Mouse (Mus musculus): ENCODE measurements at regions not wholly inside any gene's neighbourhood (a gene's known extent, or its start where the extent isn't known, plus 50 kb on each side); places are given as distances from the start of the nearest gene placed in this dataset.

GRCm38 (mm10) chr9:101501706-101502465 is 250.3 kb upstream of the Ppp2r3a start:
- no peak for TF ChIP-seq CTCF (IDR thresholded peaks at IDR 0.05; ENCODE audit: low read depth)
- no peak for TF ChIP-seq EP300 (IDR thresholded peaks at IDR 0.05; ENCODE audit: low read depth)
- Histone ChIP-seq H3K9me3 (replicated peaks; ENCODE audit: control insufficient read depth, low read length) (no peaks in the 10 kb centered on the region), H3K9ac (replicated peaks; ENCODE audit: low read depth, low read length) (no peak overlapping the region), H3K36me3 (replicated peaks; ENCODE audit: control insufficient read depth, insufficient read depth, low read length) (no peaks in the 10 kb centered on the region), H3K27ac (ENCODE audit: low read depth) (no peak overlapping the region), H3K4me1 (ENCODE audit: control insufficient read depth, insufficient read depth) (no peaks in the 10 kb centered on the region), H3K4me2 (ENCODE audit: low read depth, low read length) (no peak overlapping the region), H3K4me3 (ENCODE audit: low read depth, low read length) (no peak overlapping the region), H3K27me3 (ENCODE audit: control insufficient read depth, insufficient read depth, low read length) (no peaks in the 10 kb centered on the region)
- DNase-seq (ENCODE audit: low spot score) = no peak
- 33% methylated on average over 16 of the region's 16 CpGs for WGBS
- no peak for ATAC-seq (ENCODE audit: insufficient read depth, low read depth)

GRCm38 (mm10) chr9:101501036-101501435 is 249.4 kb upstream of the Ppp2r3a start:
- Histone ChIP-seq H3K9me3 (replicated peaks; ENCODE audit: control insufficient read depth, low read length) (no peaks in the 10 kb centered on the region), H3K27me3 (ENCODE audit: control insufficient read depth, insufficient read depth, low read length) (no peaks in the 10 kb centered on the region), H3K4me2 (ENCODE audit: low read depth, low read length) (no peak overlapping the region), H3K9ac (replicated peaks; ENCODE audit: low read depth, low read length) (no peak overlapping the region), H3K36me3 (replicated peaks; ENCODE audit: control insufficient read depth, insufficient read depth, low read length) (no peaks in the 10 kb centered on the region), H3K27ac (ENCODE audit: low read depth) (no peak overlapping the region), H3K4me3 (ENCODE audit: low read depth, low read length) (no peak overlapping the region), H3K4me1 (ENCODE audit: control insufficient read depth, insufficient read depth) (no peaks in the 10 kb centered on the region)
- ATAC-seq (ENCODE audit: insufficient read depth, low read depth) (no peak), DNase-seq (ENCODE audit: low spot score) (no peak)
- no peak for TF ChIP-seq EP300 (IDR thresholded peaks at IDR 0.05; ENCODE audit: low read depth)
- no peak for TF ChIP-seq CTCF (IDR thresholded peaks at IDR 0.05; ENCODE audit: low read depth)
- 87% methylated on average over 3 of the region's 3 CpGs for WGBS

- H3K4me1 ChIP-seq (ENCODE audit: control insufficient read depth, insufficient read depth) = no peaks in the 10 kb centered on the region
- WGBS = 82% methylated on average over 5 of the region's 5 CpGs
- no peak for TF ChIP-seq EP300 (IDR thresholded peaks at IDR 0.05; ENCODE audit: low read depth)
- no peak for TF ChIP-seq CTCF (IDR thresholded peaks at IDR 0.05; ENCODE audit: low read depth)
Observed at GRCm38 (mm10) chr9:101498721-101499120, 247.1 kb upstream of the Ppp2r3a start.

GRCm38 (mm10) chr9:101495768-101496167 is 244.2 kb upstream of the Ppp2r3a start:
- 75% methylated on average over 6 of the region's 6 CpGs for WGBS
- H3K27me3 ChIP-seq (ENCODE audit: control insufficient read depth, insufficient read depth, low read length) = no peaks in the 10 kb centered on the region
- no peak overlapping the region for H3K27ac ChIP-seq (ENCODE audit: low read depth)
- no peaks in the 10 kb centered on the region for H3K36me3 ChIP-seq (replicated peaks; ENCODE audit: control insufficient read depth, insufficient read depth, low read length)
- H3K9me3 ChIP-seq (replicated peaks; ENCODE audit: control insufficient read depth, low read length) = no peaks in the 10 kb centered on the region
- ATAC-seq (ENCODE audit: insufficient read depth, low read depth) = no peak
- H3K4me3 ChIP-seq (ENCODE audit: low read depth, low read length) = no peak overlapping the region
- no peak for DNase-seq (ENCODE audit: low spot score)
- TF ChIP-seq EP300 (IDR thresholded peaks at IDR 0.05; ENCODE audit: low read depth) (no peak), CTCF (IDR thresholded peaks at IDR 0.05; ENCODE audit: low read depth) (no peak)
- H3K4me1 ChIP-seq (ENCODE audit: control insufficient read depth, insufficient read depth) = no peaks in the 10 kb centered on the region
- H3K4me2 ChIP-seq (ENCODE audit: low read depth, low read length) = no peak overlapping the region
- no peak overlapping the region for H3K9ac ChIP-seq (replicated peaks; ENCODE audit: low read depth, low read length)

More at GRCm38 (mm10) chr9:101498721-101499120, 247.1 kb upstream of the Ppp2r3a start:
- H3K9ac ChIP-seq (replicated peaks; ENCODE audit: low read depth, low read length) = no peak overlapping the region
- no peaks in the 10 kb centered on the region for H3K27me3 ChIP-seq (ENCODE audit: control insufficient read depth, insufficient read depth, low read length)
- H3K4me3 ChIP-seq (ENCODE audit: low read depth, low read length) = no peak overlapping the region
- H3K27ac ChIP-seq (ENCODE audit: low read depth) = no peak overlapping the region
- H3K4me2 ChIP-seq (ENCODE audit: low read depth, low read length) = no peak overlapping the region
- H3K36me3 ChIP-seq (replicated peaks; ENCODE audit: control insufficient read depth, insufficient read depth, low read length) = no peaks in the 10 kb centered on the region
- DNase-seq (ENCODE audit: low spot score) (no peak), ATAC-seq (ENCODE audit: insufficient read depth, low read depth) (no peak)
- no peaks in the 10 kb centered on the region for H3K9me3 ChIP-seq (replicated peaks; ENCODE audit: control insufficient read depth, low read length)

- Histone ChIP-seq H3K36me3 (replicated peaks; ENCODE audit: control insufficient read depth, insufficient read depth, low read length) (no peaks in the 10 kb centered on the region), H3K9ac (replicated peaks; ENCODE audit: low read depth, low read length) (no peak overlapping the region), H3K9me3 (replicated peaks; ENCODE audit: control insufficient read depth, low read length) (no peaks in the 10 kb centered on the region), H3K4me2 (ENCODE audit: low read depth, low read length) (no peak overlapping the region), H3K4me1 (ENCODE audit: control insufficient read depth, insufficient read depth) (no peaks in the 10 kb centered on the region), H3K27ac (ENCODE audit: low read depth) (no peak overlapping the region), H3K27me3 (ENCODE audit: control insufficient read depth, insufficient read depth, low read length) (no peaks in the 10 kb centered on the region), H3K4me3 (ENCODE audit: low read depth, low read length) (no peak overlapping the region)
- WGBS = 70% methylated on average over 6 of the region's 6 CpGs
- no peak for TF ChIP-seq CTCF (IDR thresholded peaks at IDR 0.05; ENCODE audit: low read depth)
- TF ChIP-seq EP300 (IDR thresholded peaks at IDR 0.05; ENCODE audit: low read depth) = no peak
- no peak for ATAC-seq (ENCODE audit: insufficient read depth, low read depth)
- DNase-seq (ENCODE audit: low spot score) = no peak
Observed at GRCm38 (mm10) chr9:101489013-101489412, 237.4 kb upstream of the Ppp2r3a start.

GRCm38 (mm10) chr9:101476223-101476622 is 224.6 kb upstream of the Ppp2r3a start:
- no peaks in the 10 kb centered on the region for H3K36me3 ChIP-seq (replicated peaks; ENCODE audit: control insufficient read depth, insufficient read depth, low read length)
- no peaks in the 10 kb centered on the region; the same call in 1 of the 2 replicates for H3K9me3 ChIP-seq (replicated peaks; ENCODE audit: control insufficient read depth, low read length)
- H3K9ac ChIP-seq (replicated peaks; ENCODE audit: low read depth, low read length) = no peak overlapping the region
- TF ChIP-seq EP300 (IDR thresholded peaks at IDR 0.05; ENCODE audit: low read depth) (no peak), CTCF (IDR thresholded peaks at IDR 0.05; ENCODE audit: low read depth) (no peak)
- 61% methylated on average over 3 of the region's 3 CpGs for WGBS
- H3K4me2 ChIP-seq (ENCODE audit: low read depth, low read length) = no peak overlapping the region
- ATAC-seq (ENCODE audit: insufficient read depth, low read depth) (no peak), DNase-seq (ENCODE audit: low spot score) (no peak)
- no peak overlapping the region for H3K4me3 ChIP-seq (ENCODE audit: low read depth, low read length)
- H3K27me3 ChIP-seq (ENCODE audit: control insufficient read depth, insufficient read depth, low read length) = no peaks in the 10 kb centered on the region
- H3K4me1 ChIP-seq (ENCODE audit: control insufficient read depth, insufficient read depth) = peaks cover 17% of the 10 kb centered on the region; the same call in 1 of the 2 replicates
- H3K27ac ChIP-seq (ENCODE audit: low read depth) = no peak overlapping the region
